17 mouse cellular contexts compared by ENCODE assay signal in genomic region chr2:160856359-160857102, GRCm38 (mm10). TPM values are rescaled to one million over a fixed set of nuclear protein-coding genes. Genes with fewer than 3 reads are reported as not detected.
A peak's percentile ranks its signal among the peaks of the same experiment; 100 is the strongest.
DNase-seq lines count a peak whose midpoint lies in the region; ATAC-seq and TF ChIP-seq lines count a peak whose summit lies in the region.
"Had no signal": no experiment of that assay in that cellular context is flagged by ENCODE, and none has a peak within 500 bp of the region (broad histone marks: within the 10 kb centered on the region; RNA-seq: fewer than 3 reads in every experiment).

No protein-coding gene starts in this region.

- no peak overlapping the region for H3K4me3 ChIP-seq in layer of hippocampus, adult 2 months
- H3K4me3 ChIP-seq in thymus, adult 2 months (ENCODE audit: control insufficient read depth, insufficient read depth, low read length), result no peak overlapping the region
- H3K4me3 ChIP-seq: embryonic facial prominence, embryonic 15.5 days; heart, embryonic 13.5 days; liver, embryonic 13.5 days had no signal

- H3K27me3 ChIP-seq in thymus, adult 2 months (ENCODE audit: control insufficient read depth, insufficient read depth, low read length), result no peaks in the 10 kb centered on the region
- no peaks in the 10 kb centered on the region for H3K27me3 ChIP-seq in Patski
- H3K27me3 ChIP-seq: embryonic facial prominence, embryonic 15.5 days; heart, embryonic 13.5 days; liver, embryonic 13.5 days had no signal

- H3K4me1 ChIP-seq in thymus, adult 2 months (replicated peaks; ENCODE audit: control insufficient read depth, insufficient read depth, low read length), result no peaks in the 10 kb centered on the region
- H3K4me1 ChIP-seq: liver, embryonic 13.5 days had no signal

- TF ChIP-seq CTCF in layer of hippocampus, adult 2 months (conservative IDR thresholded peaks at IDR 0.05), result peak; percentile 57
- TF ChIP-seq CTCF in thymus, adult 2 months (IDR thresholded peaks at IDR 0.05; ENCODE audit: borderline replicate concordance, control insufficient read depth, extremely low read depth, insufficient read depth, low read length, poor library complexity), result no peak
- TF ChIP-seq CTCF in Patski (IDR thresholded peaks at IDR 0.05), result peak; percentile 25

- ATAC-seq in Patski, result no peak
- ATAC-seq in frontal cortex, adult (ENCODE audit: low TSS enrichment), result no peak
- ATAC-seq: hindbrain, postnatal 0 days had no signal

- no peak for DNase-seq in layer of hippocampus, adult 2 months (ENCODE audit: low spot score in 2 of 2)
- no peak for DNase-seq in layer of hippocampus, adult 11-12 months (ENCODE audit: low spot score)
- DNase-seq in thymus, adult 2 months, result peak; percentile 11
- DNase-seq in thymus, adult 18-20 months, result no peak
- DNase-seq in Patski (ENCODE audit: low read depth, low spot score), result no peak
- DNase-seq in ovary, postnatal 10 days (ENCODE audit: low spot score), result no peak
- DNase-seq: adrenal gland, adult 2 months; cerebellum, postnatal 10 days; embryo, embryonic 11 days; heart, postnatal 4 days; kidney, adult 9 months; kidney, postnatal 4 days; liver, embryonic 13.5 days had no signal

- H3K27ac ChIP-seq in layer of hippocampus, adult 2 months, result no peak overlapping the region
- no peak overlapping the region for H3K27ac ChIP-seq in thymus, adult 2 months (ENCODE audit: control insufficient read depth, insufficient read depth, low read length)
- H3K27ac ChIP-seq: embryonic facial prominence, embryonic 15.5 days; heart, embryonic 13.5 days; hindbrain, postnatal 0 days; liver, embryonic 13.5 days had no signal

- CTCF ChIA-PET in Patski (lab: Charles Lee), result no interaction called here

- POLR2A ChIA-PET in Patski (lab: Charles Lee), result no interaction called here

- in situ Hi-C loops in Patski (cut with MboI; ENCODE audit: low pct_unique_long_range_greater_than_20kb), result no loop called here

- 94% methylated on average over 5 of the region's 5 CpGs for WGBS in thymus, adult 2 months

- no peaks in the 10 kb centered on the region for H3K36me3 ChIP-seq in thymus, adult 2 months (ENCODE audit: control insufficient read depth, insufficient read depth, low read length)
- H3K36me3 ChIP-seq: embryonic facial prominence, embryonic 15.5 days; heart, embryonic 13.5 days; liver, embryonic 13.5 days had no signal

- no peak for TF ChIP-seq POLR2A in thymus, adult 2 months (IDR thresholded peaks at IDR 0.05; ENCODE audit: control insufficient read depth, extremely low read depth, insufficient read depth, low read length, poor library complexity)

RNA-seq across cellular contexts. Expression of gene Zhx3, which starts 16.3 kb away (rescaled TPM):
- total RNA-seq in layer of hippocampus, adult 2 months (2021), result 100 to 1,000 TPM; 111 to 116 TPM
- polyA plus RNA-seq in thymus, adult 2 months (2012; rRNA removed), result 7.8 and 9.1 TPM in 2 replicates
- polyA plus RNA-seq in Patski (2021), result 14.6 TPM

RNA-seq across cellular contexts. Expression of gene Lpin3, which starts 23.9 kb away (rescaled TPM):
- total RNA-seq in layer of hippocampus, adult 2 months (2021), result 1 to 10 TPM in 1 of 2 experiments, under 1 TPM in 1; 0.97 to 1.0 TPM
- polyA plus RNA-seq in thymus, adult 2 months (2012; rRNA removed), result 1.8 and 2.5 TPM in 2 replicates
- 2.3 TPM for polyA plus RNA-seq in Patski (2021)

RNA-seq across cellular contexts. Expression of gene Emilin3, which starts 55.6 kb away (rescaled TPM):
- under 1 TPM; 0.28 to 0.29 TPM for total RNA-seq in layer of hippocampus, adult 2 months (2021)
- 0.11 and 0.14 TPM in 2 replicates for polyA plus RNA-seq in thymus, adult 2 months (2012; rRNA removed)
- not detected for polyA plus RNA-seq in Patski (2021)
- total RNA-seq: adrenal gland, adult 2 months had no signal
